Mouse (Mus musculus) brain, embryonic 14.5 days (tissue): Measurements from ENCODE around the gene Thbs2. TPM values are rescaled to one million over a fixed set of nuclear protein-coding genes. Genes with fewer than 3 reads are reported as not detected.

Experiments
- DNase-seq: peaks from one replicate; pipeline ENCODE4 v3.0.0-alpha.2; 2011; ENCODE audit warnings: low read depth
- CTCF ChIP-seq: fragments of 200-500 bp; IDR thresholded peaks from 2 replicates; pipeline ENCODE4 v1.5.1; 2012; ENCODE audit warnings: inconsistent platforms, mild to moderate bottlenecking, moderate library complexity, borderline replicate concordance; ENCODE audit not compliant: insufficient read depth, insufficient read length; ENCODE audit errors: extremely low read depth
- POLR2A ChIP-seq: fragments of 200-500 bp; IDR thresholded peaks from 2 replicates; pipeline ENCODE4 v1.6.1; 2012; ENCODE audit warnings: mild to moderate bottlenecking, inconsistent platforms, borderline replicate concordance; ENCODE audit not compliant: poor library complexity, insufficient read depth, insufficient read length, severe bottlenecking; ENCODE audit errors: extremely low read depth
- polyA plus RNA-seq: library from polyadenylated mRNA; depleted of rRNA; stranded (reverse); fragments of >200 nt; gene quantifications from 2 replicates; pipeline ENCODE4 v1.2.3, GENCODE M21; 2012

The Thbs2 gene
- polyA plus RNA-seq, 1 experiment: 7.9 TPM

DNA sequence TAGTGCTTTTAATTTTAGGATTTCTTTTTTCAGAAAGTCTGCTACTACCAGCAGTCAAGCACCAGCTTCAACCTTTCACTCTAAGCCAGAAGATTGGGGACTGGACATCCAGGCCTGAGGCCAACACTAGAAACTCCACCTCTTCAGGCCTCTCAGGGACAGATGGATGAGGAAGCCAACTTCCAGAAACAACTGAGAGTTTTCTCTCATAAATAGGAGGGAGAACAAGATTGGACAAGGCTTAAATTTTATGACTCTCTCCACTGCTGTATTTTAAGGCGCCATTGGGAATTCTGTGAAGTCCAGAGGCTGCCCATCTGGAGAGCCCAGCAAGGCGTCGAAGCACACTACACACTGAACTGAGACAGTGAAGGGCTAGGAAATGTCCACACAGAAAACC is 17.0 kb upstream of the Thbs2 start:
- no peak for TF ChIP-seq CTCF
- TF ChIP-seq POLR2A: no peak
- DNase-seq: no peak

DNA sequence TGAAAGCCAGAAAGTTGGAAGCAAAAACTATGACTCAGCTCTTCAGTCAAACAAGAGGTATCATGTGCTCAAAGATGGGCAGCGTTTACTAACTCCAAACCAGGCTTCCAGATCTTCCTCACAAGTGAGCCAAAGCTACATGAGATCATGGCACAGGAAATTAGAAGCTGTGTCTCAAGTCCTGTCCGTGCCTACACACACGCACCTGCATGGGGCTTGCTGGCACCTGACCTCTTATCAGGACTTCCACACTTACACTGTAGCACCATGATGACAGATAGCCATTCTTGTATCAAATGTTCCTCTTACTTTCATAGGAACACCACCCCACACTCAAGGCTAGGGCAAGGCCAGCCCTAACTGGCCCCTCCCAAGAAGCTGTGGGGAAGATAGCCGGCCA is 12.0 kb upstream of the Thbs2 start:
- no peak for DNase-seq
- TF ChIP-seq CTCF (no peak), POLR2A (no peak)

DNA sequence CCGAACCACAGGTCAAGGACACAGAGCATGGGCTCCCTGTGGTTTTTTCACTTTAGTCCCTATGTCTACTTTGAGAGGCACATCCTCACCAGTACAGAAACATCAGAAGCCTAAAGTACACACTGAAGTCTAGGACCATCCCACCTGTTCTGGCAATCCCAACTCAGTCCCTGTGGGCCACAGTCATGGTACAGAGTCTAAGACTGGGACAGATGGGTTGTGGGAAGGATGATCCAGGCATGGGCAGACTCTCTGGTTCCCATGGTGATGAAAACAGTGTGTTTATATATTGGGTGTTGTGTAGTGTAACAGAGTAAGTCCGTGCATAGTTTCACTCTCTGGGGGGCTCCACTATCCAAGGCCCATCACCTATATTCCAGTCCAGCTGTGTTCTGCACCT is 11.4 kb upstream of the Thbs2 start:
- no peak for TF ChIP-seq CTCF

DNA sequence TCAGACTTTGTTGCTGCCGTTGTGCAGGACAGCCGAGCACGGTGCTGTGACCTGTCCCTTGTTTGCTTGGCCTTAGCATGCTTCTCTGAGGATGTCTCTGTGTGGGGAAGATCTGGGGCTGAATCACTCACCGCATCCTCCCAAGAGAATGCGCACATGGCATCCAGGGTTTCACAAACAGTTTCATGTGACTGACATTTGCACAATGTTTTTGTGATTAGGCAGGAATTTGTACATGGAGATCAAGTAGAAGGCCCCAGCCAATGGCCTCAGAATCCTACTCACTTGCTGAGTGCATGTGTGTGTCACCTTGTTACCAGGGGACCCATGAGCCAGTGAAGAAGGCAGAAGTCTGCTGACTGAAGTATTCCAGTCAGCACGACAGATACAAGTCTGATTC is 9.7 kb upstream of the Thbs2 start:
- no peak for DNase-seq
- TF ChIP-seq CTCF (no peak), POLR2A (no peak)

More for the DNA sequence above, 11.4 kb upstream of the Thbs2 start:
- DNase-seq: no peak

DNA sequence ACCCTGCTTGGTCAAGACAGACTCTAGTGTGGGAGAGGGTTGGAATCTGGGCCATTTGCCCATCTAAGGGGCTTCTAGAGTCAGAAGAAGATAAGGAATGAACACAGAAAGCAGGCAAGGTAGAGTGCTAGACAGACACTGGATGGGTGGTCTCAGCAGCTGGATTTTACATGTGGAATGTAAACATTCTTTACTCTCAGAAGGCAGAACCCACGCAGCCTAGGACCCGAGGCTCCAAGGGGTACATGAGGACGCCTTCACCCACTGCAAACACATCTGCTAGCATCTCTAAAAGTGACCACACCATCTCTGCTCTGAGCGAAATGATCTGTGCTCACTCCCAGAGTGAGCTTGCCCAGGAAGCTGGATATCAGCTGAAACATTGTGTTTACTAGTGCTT is 9.2 kb upstream of the Thbs2 start:
- TF ChIP-seq CTCF (no peak), POLR2A (no peak)

DNA sequence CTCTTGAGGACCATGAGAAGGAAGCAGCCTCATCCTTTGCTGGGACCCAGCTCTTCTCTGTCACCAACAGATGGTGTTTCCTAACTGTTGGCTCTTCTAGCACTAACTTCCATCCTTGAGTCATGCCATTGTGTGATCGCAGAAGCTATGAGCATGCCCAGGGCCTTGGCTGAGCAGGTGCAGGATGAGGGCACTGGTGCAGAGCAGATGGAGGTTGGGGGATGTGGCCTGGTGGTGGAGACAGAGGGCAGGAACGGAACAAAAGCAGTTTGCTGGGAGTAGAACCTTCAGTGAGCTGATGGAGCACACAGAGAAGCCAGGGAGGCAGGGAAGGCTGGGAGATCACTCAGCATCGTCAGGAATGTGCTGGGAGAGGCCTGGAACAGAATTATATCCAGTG is 8.7 kb upstream of the Thbs2 start:
- TF ChIP-seq CTCF (no peak), POLR2A (no peak)
- no peak for DNase-seq

More for the DNA sequence above, 9.2 kb upstream of the Thbs2 start:
- no peak for DNase-seq

DNA sequence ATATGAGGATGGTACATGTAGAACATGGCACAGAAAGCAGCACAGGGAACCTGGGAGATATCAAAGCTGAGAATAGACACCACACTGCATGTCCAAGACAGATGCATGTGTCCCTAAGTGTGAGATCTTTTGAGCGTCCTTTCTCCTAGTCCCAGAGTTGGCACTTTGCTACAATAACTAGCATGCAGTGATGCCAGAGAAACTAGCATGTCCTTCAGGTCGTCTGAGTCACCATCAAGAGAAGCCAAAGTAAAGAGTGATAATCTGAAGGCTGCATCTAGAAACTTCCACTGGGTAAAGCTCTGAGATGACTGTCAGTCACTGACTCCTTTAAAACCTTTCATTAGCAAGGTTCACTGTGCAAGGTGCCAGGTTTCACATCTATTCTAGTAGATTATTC is 7.9 kb upstream of the Thbs2 start:
- TF ChIP-seq CTCF: no peak
- no peak for TF ChIP-seq POLR2A
- no peak for DNase-seq

GRCm38 (mm10) chr17:14700204-14700603 is 6.2 kb upstream of the Thbs2 start:
- DNase-seq: no peak
- TF ChIP-seq CTCF (no peak), POLR2A (no peak)

DNA sequence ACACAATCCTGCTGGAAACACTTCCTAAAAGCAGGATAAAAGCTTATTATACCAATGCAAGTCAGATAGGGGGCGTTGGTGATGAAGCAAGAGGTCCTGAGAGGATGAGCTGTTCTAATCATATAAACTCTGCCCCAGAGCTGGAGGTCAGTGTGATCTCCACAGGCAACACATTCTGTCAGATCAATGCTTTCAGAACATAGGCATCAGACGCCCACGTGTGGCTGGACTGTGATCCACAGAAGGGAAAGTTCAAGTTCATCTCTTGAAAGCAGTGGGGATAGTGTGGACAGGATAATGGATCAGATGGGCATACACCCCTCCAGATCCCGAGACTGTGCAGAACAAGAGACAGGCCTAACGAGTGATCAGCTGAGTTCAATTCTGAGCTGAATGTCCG is 4.2 kb upstream of the Thbs2 start:
- DNase-seq: no peak
- TF ChIP-seq POLR2A: no peak
- no peak for TF ChIP-seq CTCF

DNA sequence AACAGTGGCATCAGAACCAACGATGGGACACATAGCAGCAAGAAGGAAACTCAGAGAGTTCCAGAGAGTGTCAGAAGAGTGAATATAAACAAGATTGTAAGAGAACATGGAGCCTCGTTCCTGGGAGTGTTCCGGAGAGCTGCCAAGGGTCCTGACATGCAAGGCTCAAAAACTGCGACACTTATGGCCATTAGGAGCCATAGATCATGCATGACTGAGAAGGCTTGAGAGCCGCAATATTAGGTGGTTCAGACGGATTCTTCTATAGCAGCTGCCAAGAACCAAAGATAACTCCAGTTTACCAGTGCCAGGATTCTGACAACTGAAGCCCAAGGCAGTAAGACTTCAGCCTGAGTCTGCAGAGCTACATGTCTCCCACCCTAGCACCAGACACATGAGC is 3.1 kb upstream of the Thbs2 start:
- TF ChIP-seq POLR2A (no peak), CTCF (no peak)
- DNase-seq: no peak

- no peak for DNase-seq
- TF ChIP-seq POLR2A (no peak), CTCF (no peak)
These were observed 2.3 kb upstream of the Thbs2 start for GRCm38 (mm10) chr17:14696281-14696795.

DNA sequence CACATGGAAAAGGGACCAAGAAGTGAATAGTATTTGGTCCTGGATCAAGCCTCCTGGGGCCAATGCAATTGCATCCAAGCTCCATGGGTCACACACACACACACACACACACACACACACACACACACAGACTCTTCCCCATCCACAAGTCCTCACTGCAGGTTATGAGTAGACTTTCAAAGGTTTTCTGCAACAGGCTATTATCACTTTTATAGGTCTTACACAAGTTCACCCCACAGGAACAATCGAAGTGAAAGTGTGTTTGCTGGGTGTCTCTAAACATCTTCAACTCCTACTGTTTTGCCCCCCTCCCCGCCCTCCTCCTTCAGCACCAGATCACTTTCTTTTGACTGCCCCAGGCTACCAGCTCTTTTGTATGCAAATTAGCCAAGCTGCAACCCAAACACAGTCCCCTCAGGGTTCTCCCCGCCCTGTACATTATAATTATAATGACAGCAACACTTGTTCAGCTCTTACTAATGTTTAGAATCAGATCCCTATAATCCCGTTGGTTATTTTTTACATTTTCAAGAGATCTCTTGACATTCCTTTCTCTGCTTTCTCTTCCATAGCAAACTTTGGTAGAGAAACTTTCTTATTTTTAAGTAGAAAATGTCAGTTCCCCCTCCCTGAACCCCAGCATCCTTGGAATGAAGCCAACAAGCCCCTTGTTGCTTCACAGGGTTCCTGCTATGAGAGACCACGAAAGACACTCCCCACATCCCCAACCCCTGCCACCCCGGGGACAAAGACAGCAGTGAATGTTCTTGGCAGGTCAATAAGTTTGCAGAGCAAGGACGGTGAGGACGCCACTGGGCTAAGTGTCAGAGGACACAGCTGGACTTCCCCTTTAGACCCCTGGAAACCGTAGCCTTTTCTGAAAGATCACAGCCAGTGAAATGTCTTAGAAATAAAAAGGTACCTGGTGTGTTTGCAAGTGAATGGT is 714 bp downstream of the Thbs2 start:
- TF ChIP-seq CTCF: no peak
- no peak for TF ChIP-seq POLR2A
- DNase-seq: peak; percentile 46
